Mouse (Mus musculus) thymus, postnatal 4 days (tissue): ENCODE data around the gene Sesn2.

Experiments used
- DNase-seq: peaks from one replicate; pipeline ENCODE4 v3.0.0; 2021

Sesn2 gene

GRCm38 (mm10) chr4:132475895-132476878, 34.1 kb downstream of the Sesn2 start:
- no peak for DNase-seq

GRCm38 (mm10) chr4:132474631-132475030, 35.7 kb downstream of the Sesn2 start:
- DNase-seq = no peak

- DNase-seq = no peak
Measured at GRCm38 (mm10) chr4:132473411-132473810, 36.9 kb downstream of the Sesn2 start.

GRCm38 (mm10) chr4:132469873-132470272, 40.4 kb downstream of the Sesn2 start:
- DNase-seq = no peak

- DNase-seq = no peak
Measured at GRCm38 (mm10) chr4:132464255-132464613, 46.1 kb downstream of the Sesn2 start.

- DNase-seq = peak; percentile 92
Measured at GRCm38 (mm10) chr4:132463430-132464254, 46.7 kb downstream of the Sesn2 start, which contains the start of gene Med18. Gene Med18 (minus strand): TSS chr4:132463921.

- peak; percentile 25 for DNase-seq
Measured at GRCm38 (mm10) chr4:132462836-132463235, 47.5 kb downstream of the Sesn2 start.

GRCm38 (mm10) chr4:132460225-132460624, 50.1 kb downstream of the Sesn2 start:
- no peak for DNase-seq

- DNase-seq = no peak
Measured at GRCm38 (mm10) chr4:132455561-132455960, 54.7 kb downstream of the Sesn2 start.

GRCm38 (mm10) chr4:132455146-132455545, 55.2 kb downstream of the Sesn2 start:
- DNase-seq = no peak

GRCm38 (mm10) chr4:132454216-132454615, 56.1 kb downstream of the Sesn2 start:
- DNase-seq = no peak

GRCm38 (mm10) chr4:132449778-132450177, 60.5 kb downstream of the Sesn2 start:
- DNase-seq = no peak

GRCm38 (mm10) chr4:132446105-132446504, 64.2 kb downstream of the Sesn2 start:
- DNase-seq = no peak

- no peak for DNase-seq
Measured at GRCm38 (mm10) chr4:132444516-132444915, 65.8 kb downstream of the Sesn2 start.
